Mouse (Mus musculus) Muller cell, postnatal 12 days (primary cell): ENCODE results near the gene Slc38a2.

Source experiments
- DNase-seq: peaks from one replicate; pipeline ENCODE4 v3.0.0-alpha.2; 2015; ENCODE audit errors: inconsistent ontology term

The Slc38a2 gene

DNA sequence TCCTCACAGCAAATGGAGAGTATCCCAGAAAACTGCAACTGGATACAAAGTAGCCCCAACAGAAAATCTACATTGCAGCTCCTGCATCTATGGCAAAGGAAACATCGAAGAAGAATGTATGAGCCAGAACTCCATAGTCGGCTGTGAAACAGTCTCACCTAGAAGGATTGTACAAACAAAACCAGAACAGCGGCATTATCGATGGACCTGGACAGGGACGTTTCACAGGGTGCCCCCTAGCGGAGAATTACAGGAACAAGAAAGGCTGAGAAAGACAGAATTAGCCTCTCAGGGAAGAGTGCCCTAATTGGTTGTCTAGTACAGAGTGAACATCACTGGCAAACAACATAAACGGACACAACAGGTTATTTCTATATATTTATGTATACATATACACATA is 32.9 kb downstream of the Slc38a2 start:
- DNase-seq, result peak; percentile 72

DNA sequence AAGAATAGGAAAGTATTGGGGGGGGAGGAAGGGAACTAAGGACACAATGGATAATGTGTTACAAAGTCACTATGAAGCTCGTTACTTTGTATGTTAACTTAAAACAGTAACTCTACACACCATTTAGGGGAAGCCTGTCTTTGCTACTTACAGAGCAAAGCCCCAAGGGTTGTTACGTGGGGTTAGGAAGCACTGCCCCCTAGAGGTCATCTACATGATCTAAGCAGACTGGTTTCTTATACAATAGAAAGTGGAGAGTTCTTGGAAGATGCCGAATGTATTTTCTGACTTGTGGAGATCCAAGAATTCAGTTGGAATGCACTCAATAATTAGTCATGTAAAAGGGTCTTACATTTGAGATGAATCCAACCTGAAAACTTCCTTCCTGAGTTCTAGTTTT is 33.6 kb downstream of the Slc38a2 start:
- peak; percentile 58 for DNase-seq

DNA sequence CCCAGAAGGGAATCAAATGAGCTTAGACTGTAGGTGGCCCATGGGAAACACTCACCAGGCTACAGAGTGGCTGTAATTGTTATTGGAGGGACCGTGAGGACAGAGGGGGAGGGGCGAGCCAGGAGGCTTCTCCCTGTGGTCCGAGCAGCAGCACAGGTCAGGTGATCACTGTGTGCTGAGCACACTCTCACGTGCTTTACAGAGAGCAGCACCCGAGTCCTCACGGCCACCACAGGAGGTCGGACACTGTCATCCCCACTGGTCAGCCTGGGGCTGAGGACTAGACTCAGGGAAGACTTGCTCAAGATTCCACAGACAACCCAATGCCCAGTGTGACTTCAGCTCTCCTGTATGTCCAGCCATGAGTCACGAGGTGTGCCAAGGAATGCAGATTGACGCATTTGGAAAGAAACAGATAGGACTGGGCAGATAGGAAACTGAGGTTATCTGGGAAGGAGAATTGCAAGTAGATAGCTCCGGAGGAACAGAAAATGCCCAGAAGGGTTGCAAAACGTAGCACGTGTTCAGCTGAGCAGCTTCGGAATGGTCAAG is 38.9 kb downstream of the Slc38a2 start:
- DNase-seq, result no peak

DNA sequence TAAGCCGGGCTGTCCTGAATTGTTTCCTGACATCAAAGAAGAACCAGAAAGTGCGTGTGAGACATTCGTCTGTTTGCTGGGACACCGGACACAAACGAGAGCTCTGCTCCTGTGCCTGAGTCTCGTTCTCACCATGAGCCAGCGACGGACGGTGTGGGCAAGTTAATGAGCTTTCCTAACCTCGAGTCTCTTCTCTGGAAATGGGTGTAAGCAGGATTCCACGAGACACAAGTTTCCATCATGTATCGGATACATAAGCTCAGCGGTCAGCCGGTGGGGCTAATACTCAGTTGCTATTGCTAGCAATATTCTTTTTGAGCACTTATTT is 41.3 kb downstream of the Slc38a2 start:
- no peak for DNase-seq

DNA sequence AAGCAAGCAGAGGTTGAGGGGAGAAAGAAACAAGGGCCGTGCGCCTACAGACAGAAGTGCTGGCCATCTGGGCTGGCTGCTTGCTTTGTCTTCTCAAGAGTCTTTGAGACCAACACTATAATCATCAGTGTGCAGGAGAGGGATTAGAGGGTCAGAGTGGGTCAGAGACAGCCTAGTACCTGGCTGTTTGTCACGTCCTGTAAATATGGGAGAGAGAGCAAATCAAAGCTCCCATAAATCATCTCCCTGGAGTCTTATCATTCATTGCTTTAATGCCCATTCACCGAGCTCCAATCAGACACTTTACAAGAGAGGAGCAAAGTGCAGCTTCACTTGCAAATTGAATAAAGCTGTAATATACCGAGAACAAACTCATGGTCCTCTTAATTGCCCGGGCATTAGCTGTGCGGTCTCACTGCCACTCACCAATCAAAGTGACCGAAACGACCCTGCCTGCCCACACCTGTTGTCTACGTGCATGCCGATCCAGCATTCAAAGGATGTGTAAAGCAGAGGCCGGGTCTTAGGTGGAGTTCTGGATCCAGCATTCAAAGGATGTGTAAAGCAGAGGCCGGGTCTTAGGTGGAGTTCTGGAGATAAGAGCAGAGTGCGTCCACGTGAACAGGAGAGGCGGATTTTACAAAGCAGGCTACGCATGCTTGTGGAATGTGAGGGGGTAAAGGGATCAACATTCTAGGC is 41.8 kb downstream of the Slc38a2 start:
- no peak for DNase-seq

DNA sequence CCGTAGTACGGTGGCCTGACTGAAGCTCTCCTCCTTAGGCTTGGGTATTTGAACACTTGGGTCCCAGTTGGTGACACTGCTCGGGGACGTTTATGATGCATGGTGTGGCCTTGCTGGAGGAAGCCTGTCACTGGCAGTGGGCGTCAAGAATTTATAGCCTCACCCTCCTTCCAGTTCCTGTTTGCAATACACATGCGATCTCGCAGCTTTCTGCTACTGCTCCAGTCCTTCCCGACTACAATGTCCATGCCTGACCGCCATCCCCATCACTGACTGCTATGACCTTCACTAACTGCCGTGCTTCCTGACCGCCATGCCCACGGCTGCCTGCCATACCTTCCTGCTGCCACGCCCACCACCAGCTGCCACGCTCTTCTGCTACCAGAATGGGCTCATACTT is 44.0 kb downstream of the Slc38a2 start:
- no peak for DNase-seq

DNA sequence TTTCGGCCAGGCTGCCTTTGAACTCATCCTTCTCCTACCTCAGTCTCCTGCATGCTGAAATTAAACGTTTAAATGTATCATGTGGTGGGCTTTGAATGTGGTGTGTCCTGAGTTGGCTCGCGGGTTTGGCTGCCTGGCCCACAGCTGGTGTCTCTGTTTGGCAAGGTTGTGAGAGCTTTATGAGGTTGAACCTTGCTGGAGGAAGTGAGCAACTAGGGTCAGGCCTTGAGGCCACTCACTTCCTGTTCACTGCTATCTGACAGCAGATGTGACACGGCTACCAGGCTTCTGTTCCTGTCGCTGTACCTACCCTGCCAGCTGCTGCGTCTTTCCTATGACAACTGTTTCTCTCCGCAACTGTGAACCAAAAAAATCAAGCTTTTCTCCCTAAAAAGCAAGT is 44.8 kb downstream of the Slc38a2 start:
- no peak for DNase-seq

DNA sequence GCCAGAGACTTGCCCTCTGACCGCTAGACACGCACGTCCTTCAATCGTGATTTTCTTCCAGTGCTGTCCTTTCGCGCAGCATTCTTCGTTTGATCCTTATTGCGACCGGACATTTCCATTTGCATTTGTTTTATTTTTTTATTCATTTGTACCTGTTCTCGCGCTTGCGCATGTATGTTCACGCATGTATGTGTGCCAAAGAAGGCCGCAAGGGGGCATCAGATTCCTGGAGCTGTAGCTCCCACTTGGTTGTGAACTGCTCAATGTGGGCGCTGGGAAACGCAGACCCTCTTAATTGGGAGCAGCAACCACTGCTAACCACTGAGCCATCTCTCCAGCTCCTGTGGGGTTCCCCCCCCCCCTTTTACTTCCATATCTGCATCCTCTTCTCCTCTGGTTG is 46.5 kb downstream of the Slc38a2 start:
- no peak for DNase-seq

DNA sequence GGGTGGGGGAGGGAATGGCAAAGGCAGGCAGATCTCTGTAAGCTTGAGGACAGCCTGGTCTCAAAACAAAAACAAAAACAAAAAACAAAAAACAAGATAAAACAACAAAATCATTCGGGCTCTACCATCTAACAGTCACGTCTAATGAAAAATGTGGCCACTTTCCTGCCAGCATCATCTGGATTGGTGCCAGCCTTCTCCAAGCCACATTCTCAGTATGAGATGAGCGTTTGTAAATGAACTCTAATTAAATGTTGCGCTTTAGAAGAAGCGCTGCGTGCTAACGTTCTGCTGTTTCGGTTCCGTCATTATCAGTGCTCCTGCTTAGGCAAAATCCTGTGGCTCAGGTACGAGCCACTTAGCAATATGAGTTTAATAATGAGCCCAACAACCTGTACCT is 47.0 kb downstream of the Slc38a2 start:
- peak; percentile 46 for DNase-seq

DNA sequence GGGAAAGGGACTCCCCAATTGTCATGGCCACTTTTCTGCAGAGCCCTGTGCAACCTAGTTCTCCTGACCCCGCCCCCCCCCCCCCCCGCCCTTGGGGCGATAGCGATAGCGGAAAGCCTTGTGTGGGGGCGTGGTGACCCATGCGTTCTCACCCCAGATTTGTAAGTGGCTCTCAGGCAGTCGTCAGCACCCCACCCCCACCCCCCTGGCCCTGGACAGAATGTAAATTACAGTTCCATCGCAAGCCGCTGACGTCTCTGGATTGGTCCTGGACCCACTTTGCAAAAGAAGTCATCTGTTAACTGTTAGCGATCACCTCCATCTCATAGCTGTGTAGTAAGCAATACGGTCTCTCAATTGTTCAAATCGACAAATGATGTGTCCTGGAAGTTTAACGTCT is 52.2 kb downstream of the Slc38a2 start:
- DNase-seq, result no peak

DNA sequence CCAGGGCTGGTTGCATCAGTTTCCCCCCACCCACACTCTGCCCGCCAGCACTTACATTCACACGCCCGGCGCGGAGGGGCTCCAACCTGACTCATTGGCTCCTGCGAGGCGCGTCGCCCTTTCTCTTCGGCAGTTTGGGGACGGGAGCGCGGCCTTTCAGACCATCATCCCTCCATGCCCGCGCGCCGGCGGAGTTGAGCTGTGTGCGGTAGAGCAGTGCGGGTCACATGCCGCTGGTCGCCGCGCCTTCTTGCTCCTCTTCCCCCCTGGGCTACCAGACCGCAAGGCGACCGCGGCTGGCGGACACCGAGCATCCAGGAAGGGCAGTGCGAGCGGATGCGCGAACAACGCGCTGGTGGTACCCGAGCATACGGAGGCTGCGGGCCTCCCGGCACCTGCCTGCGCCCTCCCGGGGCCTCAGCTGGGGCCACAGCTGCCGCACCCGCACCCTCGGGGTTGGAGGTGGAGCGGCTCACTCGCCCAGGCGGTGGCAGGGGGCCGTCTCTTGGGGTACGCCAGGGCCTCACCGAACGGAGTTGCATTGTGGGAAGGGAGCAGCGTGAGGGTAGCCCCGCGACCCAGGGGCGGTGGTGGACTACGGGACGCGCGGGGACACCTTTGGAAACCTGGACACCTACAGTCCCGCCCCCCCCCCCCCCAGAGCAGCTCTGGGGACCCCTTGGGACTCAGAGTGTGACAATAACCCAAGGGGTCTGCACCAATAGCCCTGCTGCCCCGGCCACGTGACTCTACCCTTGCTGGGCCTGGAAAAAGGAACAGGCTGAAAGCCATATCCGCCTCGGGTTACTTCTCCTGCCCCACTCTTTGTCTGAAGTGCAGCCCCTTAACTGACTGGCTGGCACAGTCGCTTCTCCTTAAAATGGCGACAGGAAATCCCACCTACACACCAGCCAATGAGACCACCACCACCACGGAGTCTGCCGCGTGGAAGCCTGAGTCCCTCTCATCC is 56.8 kb downstream of the Slc38a2 start, which contains the start of gene Slc38a1:
Gene Slc38a1, minus strand, starts transcription at position 478 of the 970 bp plus-strand sequence.
- DNase-seq, result peak; percentile 71

DNA sequence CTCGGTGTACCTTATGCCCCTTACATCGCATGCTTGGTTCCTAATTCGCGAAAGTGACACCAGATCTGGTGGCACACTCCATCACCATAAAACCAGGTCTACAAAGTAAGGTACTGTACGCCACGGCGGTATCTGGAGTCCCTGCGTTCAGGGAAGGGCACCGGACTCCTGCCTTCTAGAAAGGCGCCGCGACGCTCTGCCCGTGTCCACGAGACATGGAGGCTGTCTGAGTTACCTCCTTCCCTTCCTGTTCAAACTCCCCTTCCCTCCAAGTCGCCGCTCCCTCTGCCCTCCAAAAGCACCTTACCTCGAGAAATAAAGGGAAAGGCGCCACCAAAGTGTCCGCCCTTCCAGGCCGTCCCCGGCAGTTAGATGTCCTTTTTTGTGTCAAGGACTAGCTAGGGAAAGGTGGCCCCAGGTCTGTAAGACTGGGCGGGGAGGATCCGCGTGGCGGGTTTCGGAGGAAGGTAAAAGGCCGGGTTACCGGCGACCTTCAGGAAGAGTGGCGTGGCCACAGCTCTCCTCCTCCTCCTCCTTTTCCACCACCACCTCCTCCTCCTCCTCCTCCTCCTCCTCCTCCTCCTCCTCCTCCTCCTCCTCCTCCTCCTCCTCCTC is 57.6 kb downstream of the Slc38a2 start:
- DNase-seq, result peak; percentile 59

DNA sequence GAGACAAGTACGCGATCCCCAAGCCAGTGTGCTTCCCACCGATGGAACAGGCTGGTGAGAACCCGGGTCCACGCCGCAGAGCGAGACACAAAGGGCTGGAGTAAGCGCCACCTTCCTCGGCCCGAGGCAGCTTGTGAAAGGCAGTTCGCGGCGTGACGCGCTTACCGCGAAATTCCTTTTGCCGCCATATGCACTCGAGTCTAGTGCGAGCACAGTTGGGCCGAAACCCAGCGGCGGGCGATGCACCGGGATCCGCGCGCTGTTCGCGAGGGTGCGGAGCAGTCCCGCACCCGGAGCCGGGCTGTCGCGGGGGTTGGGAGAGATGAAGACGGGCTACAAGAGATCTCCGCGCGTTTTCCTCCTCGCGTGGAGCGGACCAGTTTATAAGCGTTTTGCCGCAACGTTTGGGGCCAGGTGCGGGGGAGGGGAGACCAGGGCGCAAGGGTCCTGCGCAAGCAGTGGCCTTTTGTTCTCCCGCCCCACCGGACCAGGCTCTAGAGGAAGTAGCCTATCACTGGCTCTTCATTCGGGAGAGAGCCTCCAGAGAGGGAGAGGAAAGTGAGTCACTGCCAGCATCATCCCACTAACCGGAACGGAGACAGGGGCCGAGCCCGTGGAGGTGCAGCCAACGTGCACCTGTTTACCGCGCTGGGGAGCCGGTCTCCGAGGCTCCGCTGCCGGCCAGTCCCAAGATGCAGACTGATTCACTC is 58.3 kb downstream of the Slc38a2 start:
- DNase-seq, result peak; percentile 86

DNA sequence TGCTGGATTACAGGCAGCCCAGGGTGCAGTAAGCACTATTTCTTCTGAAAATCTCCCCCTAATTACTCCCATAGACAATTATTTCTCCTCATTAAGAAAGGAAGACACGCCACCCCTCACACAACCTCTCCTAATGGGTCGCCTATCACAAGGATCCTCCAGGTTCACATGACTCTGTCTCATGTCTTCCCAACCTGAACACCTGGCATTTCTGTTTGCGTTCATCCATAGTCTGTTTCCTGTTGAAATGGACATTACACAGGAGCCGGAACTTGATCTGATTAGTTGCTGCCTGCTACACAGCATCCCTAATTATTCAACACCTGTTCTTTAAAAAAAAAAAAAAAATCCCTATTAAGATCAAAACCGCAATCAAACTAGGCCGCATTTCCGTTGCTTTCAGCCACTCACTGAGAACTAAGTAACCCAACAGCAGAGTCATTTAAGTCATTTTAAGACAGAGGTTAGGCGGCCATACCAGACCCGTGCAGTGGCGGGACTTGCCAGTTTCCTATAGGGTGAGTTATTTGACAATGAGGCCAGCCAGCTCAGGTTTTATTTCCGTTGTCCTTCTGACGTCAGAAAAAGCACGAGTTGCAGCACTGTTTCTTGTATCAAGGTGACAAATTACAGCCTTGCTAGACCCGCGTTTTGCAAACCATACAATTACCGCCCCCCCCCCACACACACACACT is 59.1 kb downstream of the Slc38a2 start:
- peak; percentile 50 for DNase-seq

DNA sequence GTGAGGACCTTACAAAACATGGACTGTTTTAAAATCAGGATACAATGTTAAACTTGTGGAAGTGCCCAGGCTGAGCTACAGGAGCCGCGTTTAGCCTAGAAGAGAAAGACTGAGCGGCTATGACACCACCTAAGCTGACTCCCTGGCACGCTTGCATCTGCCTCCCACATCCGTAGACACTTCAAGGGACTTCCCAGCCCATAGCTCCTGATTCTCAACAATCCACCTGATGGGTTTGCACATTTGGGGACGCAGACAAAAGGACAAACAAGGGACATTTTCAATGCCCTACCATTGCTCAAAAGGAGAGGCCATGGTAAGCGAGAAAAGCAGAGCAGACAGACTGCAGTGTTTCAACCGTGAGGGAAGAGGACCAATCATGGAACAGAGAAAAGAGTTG is 59.9 kb downstream of the Slc38a2 start:
- no peak for DNase-seq

DNA sequence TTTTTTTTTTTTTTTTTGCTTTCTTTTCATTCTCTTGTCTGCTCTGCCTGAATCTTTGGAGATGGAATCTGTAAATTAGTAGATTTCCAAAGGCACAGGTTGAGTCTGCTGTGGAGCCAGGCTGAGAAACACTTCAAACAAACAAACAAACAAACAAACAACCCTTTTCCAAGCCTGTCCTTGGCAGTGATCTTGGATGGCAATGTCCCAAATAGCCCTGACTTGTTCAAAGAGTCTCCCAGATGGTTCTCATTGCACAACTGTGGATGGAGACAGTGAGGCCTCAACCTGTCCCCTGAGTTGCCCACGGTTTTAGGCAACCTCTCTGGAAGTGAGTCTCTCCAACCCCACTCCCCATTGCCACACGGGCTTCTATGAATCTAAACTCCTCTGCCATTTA is 60.9 kb downstream of the Slc38a2 start:
- DNase-seq, result peak; percentile 18

DNA sequence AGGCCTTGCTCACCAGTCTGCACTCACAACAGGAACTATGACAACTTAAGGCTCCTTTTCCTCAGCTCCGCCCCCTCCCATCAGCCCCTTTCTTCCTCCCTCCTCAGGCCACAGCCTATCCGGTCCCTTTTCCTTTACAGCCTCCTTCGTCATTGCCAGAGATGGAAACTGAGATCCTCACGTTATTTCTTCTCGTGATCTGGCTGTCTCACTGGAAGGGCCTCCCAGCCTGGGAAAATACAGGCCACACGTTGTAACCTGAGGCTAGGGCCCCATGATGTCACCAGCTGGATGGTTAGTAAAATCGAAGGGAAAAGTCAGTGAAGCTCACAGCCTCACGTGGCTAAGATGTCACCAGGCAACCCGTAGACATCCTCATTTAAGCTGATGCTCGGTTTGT is 61.4 kb downstream of the Slc38a2 start:
- peak; percentile 52 for DNase-seq
